Mouse (Mus musculus) neutrophil, adult 83 days (primary cell): Measurements from ENCODE around the gene Tas2r134. TPM values are rescaled to one million over a fixed set of nuclear protein-coding genes. Genes with fewer than 3 reads are reported as not detected.

Source experiments
- total RNA-seq, 2 experiments: library from RNA; stranded (reverse); gene quantifications; one replicate each; pipeline ENCODE4 v1.2.4; 2023

Gene Tas2r134
- not detected for total RNA-seq

GRCm38 (mm10) chr2:51627211-51627610, at the start of gene Tas2r134:
TSS of gene Tas2r134 (plus strand) at chr2:51627511.

